Mouse (Mus musculus) cerebellum, adult 2 months (tissue): ENCODE measurements at regions not wholly inside any gene's neighbourhood (a gene's known extent, or its start where the extent isn't known, plus 50 kb on each side); places are given as distances from the start of the nearest gene placed in this dataset.

ENCODE experiments used
- CTCF ChIP-seq: fragments of 200-500 bp; IDR thresholded peaks from 2 replicates; pipeline ENCODE4 v1.5.1; 2011; ENCODE audit warnings: low read depth, mild to moderate bottlenecking, control low read depth, low read length, moderate library complexity, borderline replicate concordance; ENCODE audit not compliant: insufficient read depth
- POLR2A ChIP-seq: fragments of 200-500 bp; IDR thresholded peaks from 2 replicates; pipeline ENCODE4 v1.6.1; 2011; ENCODE audit warnings: low read length, control low read depth, borderline replicate concordance; ENCODE audit not compliant: insufficient read depth

GRCm38 (mm10) chr12:51273486-51273885, 74.4 kb upstream of the G2e3 start:
- TF ChIP-seq POLR2A: no peak
- no peak for TF ChIP-seq CTCF
